Mouse (Mus musculus): ENCODE measurements at regions not wholly inside any gene's neighbourhood (a gene's known extent, or its start where the extent isn't known, plus 50 kb on each side); places are given as distances from the start of the nearest gene placed in this dataset.

- TF ChIP-seq CTCF (conservative IDR thresholded peaks at IDR 0.05; ENCODE audit: low read length) = no peak
- TF ChIP-seq NANOG (IDR thresholded peaks at IDR 0.05; ENCODE audit: borderline replicate concordance, low read length) = no peak
- no peak for TF ChIP-seq POU5F1 (IDR thresholded peaks at IDR 0.05; ENCODE audit: borderline replicate concordance, low read length)
Observed at GRCm38 (mm10) chr9:61596410-61597108, 224.4 kb downstream of the Tle3 start.

All from E14TG2a.4 (cell line).